Mouse (Mus musculus) cortical plate, adult 2 months (tissue): Measurements from ENCODE around the gene Acsm4.

Experiments used
- CTCF ChIP-seq: fragments of 200-500 bp; IDR thresholded peaks from 2 replicates; pipeline ENCODE4 v1.5.1; 2011; ENCODE audit warnings: mild to moderate bottlenecking, control low read depth, low read length; ENCODE audit not compliant: insufficient read depth; ENCODE audit errors: extremely low read depth
- POLR2A ChIP-seq: fragments of 200-500 bp; IDR thresholded peaks from 2 replicates; pipeline ENCODE4 v1.6.1; 2011; ENCODE audit warnings: mild to moderate bottlenecking, low read length, control low read depth; ENCODE audit not compliant: insufficient read depth; ENCODE audit errors: extremely low read depth

DNA sequence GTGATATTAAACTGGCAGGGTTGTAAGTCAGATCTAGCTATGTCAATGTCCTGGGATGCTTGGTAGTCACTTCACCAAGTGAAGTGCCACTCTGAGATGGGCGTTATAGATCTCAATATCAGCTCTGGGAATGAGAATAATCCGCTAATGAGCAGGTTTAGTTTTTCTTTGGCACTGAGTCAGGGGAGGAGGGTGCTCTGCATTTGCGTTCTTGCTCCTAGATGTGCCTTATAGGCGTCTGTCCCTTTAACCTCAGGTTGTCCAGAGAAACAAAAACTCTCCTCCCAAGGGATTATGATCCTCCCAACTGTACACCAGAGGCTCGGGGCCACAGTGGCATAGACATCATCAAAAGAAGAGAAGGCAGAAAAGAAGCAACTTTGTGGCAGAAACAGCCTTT, at the start of gene Acsm4:
- TF ChIP-seq CTCF: no peak
- no peak for TF ChIP-seq POLR2A
